Mouse (Mus musculus) natural killer cell, adult 2 months (primary cell): ENCODE results near the gene Unc80.

ENCODE experiments used
- DNase-seq, 2 experiments: peaks; one replicate each; pipeline ENCODE4 v3.0.0; 2022; ENCODE audit warnings: low spot score in 2 of 2

The Unc80 gene

DNA sequence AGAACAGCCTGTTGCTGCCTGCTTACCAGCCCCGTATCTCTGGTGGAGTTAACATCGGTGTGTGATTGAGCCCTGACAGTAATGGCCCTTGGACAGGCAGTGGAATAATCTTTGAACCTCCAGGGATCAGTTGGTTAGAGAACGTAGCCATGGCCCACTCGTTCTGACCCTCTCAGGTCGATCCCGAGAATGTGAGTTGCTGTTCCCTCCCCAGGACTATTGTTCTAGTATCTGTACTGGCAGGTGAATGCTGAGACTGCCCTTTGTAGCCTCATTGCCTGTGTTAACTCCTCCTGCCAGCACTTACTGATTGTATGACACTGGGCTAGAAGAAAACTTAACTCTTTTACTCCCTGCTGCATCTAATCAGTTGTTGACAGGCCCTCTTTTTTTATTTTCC, 236.4 kb downstream of the Unc80 start:
- DNase-seq: no peak

DNA sequence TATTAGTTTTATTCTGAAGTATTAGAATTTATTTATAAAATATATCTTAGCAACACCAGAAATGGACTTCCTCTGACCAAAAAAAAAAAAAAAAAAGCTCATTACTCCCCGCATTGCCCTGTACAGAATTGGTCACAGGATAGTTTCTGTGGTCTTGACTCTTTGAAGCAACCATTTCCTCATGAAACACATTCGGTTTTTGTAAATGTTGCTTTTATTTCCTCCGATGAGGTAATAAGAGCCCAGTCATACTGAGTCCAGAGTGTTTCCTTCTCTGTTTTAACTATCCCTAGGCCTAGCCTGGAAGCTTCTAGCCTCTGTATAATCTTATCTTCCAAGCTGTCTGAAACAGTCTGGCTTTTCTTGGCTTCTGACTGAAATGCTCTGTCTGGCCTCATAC, 244.7 kb downstream of the Unc80 start:
- DNase-seq: no peak

DNA sequence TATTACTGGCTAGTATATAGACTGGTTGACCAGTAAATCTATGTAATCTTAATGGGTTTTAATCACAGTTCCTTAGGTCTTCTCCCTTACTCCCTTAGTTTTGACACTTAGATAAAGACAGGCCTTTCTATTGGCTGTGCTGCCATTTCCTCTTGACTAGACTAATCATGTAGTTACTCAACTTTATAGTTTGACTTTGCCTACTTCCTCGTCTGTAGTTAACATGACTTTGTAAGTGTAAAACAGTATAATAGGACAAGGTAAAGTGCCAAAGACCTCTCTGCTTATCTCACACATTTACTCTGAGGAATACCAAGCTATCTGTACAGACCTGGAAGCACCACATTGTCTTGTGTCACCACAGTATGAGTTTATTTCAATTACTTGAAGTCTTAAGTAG, 262.4 kb downstream of the Unc80 start:
- DNase-seq: no peak
